Mouse (Mus musculus) olfactory bulb, adult 2 months (tissue): ENCODE measurements around the gene Foxred1.

ENCODE experiments used
- CTCF ChIP-seq: fragments of 200-500 bp; IDR thresholded peaks from 2 replicates; pipeline ENCODE4 v1.5.1; 2012; ENCODE audit warnings: low read depth, mild to moderate bottlenecking, low read length, moderate library complexity; ENCODE audit not compliant: insufficient read depth
- POLR2A ChIP-seq: fragments of 200-500 bp; IDR thresholded peaks from 2 replicates; pipeline ENCODE4 v1.6.1; 2012; ENCODE audit warnings: mild to moderate bottlenecking, low read depth, low read length, moderate library complexity; ENCODE audit not compliant: insufficient read depth

DNA sequence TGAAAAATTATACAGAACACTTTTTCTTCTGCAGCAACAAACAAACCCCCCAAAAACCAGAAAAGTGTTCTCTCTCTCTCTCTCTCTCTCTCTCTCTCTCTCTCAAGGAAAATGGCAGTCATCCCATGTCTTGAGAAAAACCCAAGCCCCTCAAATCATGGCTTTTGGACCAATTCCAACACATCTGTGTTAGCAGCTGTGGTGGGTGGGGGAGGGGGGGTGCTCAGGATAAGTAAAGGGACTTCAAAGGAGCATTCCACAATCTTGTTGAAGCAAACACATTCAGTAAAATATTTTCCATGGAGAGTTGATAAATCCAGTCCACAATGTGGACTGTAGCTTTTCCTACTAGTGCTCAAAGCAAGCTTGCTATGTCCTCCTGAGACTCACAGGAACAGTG is 38.6 kb upstream of the Foxred1 start:
- TF ChIP-seq CTCF, result no peak
- no peak for TF ChIP-seq POLR2A
